ENCODE assay signal across 14 mouse cellular contexts in the genomic region with DNA sequence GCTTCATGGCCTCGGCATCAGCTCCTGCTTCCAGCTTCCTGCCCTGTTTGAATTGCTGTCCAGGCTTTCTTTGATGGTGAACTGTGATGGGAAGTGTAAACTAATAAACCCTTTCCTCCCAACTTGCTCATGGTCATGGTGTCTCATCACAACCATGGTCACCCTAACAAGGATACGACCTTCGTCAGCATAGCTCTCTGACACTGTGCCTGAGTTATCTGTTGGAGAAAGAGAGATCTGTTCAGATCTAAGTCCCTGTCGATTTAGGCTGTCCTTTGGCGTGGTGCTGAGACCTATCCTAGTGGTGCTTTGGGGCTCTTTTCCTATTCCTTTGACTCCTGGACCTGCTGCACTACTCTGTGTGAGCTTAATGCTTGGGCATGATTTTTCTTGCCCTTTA.
"Had no signal": no experiment of that assay in that cellular context is flagged by ENCODE, and none has a peak within 500 bp of the region (broad histone marks: within the 10 kb centered on the region; RNA-seq: fewer than 3 reads in every experiment).

No protein-coding gene starts in this region.

- H3K36me3 ChIP-seq: neural tube, embryonic 15.5 days; stomach, embryonic 15.5 days had no signal

- H3K27me3 ChIP-seq: neural tube, embryonic 15.5 days; stomach, embryonic 15.5 days had no signal

- H3K4me3 ChIP-seq: neural tube, embryonic 15.5 days; stomach, embryonic 15.5 days had no signal

- H3K4me1 ChIP-seq: neural tube, embryonic 15.5 days; stomach, embryonic 15.5 days had no signal

- H3K9me3 ChIP-seq: neural tube, embryonic 15.5 days; stomach, embryonic 15.5 days had no signal

- DNase-seq: retina, postnatal 1 day; right cerebral cortex, adult 18-20 months; right cerebral cortex, postnatal 14 days; right cerebral cortex, postnatal 25 days; right cerebral cortex, postnatal 4 days; spleen, adult 18-20 months; thymus, adult 18-20 months; thymus, adult 2 months; thymus, postnatal 14 days; thymus, postnatal 25 days; thymus, postnatal 36 days; thymus, postnatal 4 days had no signal
